Mouse (Mus musculus): ENCODE results near the gene Ostc. TPM values are rescaled to one million over a fixed set of nuclear protein-coding genes. Genes with fewer than 3 reads are reported as not detected.

Ostc gene
- 10 to 100 TPM; 42.7 to 52.9 (median 47.6) TPM for total RNA-seq (2022)

DNA sequence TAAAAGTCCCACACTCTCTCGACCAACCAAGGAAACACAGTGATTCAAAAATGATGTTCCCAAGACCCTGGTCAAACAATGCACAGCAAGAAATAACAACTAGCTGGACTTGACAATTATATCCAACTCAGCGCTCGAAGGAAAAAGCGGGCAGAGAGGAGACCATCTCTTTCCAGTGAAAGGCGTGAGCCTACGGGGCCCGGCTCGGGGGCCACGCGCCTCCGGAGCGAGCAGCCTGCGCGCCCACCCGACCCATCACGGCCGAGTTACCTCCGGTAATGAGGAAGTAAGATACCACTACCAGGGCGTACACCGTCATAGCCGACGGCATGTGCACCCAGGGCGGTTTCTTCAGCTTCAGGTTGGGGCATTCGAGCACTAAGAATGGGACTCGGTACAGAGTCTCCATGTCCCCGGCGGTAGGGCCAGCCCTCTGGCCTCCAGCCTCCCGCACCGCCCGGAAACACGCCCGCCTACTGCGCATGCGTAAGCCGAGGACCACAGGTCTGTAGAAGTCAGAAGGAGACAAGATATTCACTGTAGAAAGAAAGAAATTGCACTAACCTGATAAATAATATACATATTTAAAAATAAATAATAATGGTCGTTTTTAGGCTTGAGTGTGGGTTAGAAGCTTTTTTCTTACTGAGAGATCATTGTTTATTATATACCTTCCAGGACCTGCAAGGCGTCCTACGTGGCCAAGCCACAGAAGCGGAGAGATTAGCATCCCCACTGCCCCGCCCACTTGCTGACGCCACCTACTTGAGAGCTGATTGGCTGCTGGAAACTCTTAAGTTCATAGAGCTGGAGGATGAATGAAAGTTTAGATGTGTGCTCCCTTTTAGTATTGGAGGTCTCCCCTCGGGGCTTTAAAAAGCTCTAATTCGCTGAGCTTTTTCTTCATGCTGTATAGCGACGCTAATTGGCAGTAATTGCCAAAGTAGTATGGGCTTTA is at the start of gene Ostc:
Gene Ostc, minus strand, starts transcription at position 478 of the 958 bp plus-strand sequence.
- DNase-seq (ENCODE audit: low spot score): peak; percentile 97

DNA sequence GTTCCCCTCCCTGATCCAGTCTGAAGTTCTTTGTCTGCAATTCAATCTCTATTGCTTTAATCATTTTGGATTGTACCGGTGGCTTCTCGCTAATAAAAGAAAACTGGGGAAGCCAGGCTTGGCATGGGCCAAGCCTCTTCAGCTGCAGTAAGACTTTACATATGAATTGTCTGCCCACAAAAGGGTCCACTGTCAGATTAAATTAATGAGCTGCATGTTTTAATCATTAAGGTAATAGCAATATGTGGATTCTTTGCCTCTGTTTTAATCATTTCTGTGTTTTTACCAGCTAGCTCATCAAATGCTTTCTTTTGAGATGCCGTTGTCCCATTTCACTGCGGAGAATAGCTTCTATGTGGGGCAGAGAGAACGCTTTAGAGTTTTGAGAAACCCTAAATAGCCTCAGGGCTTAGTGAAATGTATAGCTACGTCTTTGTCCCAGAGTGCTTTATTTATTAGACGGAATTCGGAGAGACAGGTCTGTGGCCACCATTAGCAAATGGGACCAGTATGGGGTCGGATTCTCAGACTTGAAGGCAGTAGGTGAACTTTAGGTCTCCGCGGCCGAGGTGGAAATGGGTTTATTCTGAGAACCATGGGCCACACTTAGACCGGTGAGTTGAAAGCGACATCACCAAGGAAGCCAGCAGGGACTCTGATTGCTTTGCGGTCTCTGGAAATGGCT is 49.1 kb upstream of the Ostc start:
- DNase-seq (ENCODE audit: low spot score): no peak

DNA sequence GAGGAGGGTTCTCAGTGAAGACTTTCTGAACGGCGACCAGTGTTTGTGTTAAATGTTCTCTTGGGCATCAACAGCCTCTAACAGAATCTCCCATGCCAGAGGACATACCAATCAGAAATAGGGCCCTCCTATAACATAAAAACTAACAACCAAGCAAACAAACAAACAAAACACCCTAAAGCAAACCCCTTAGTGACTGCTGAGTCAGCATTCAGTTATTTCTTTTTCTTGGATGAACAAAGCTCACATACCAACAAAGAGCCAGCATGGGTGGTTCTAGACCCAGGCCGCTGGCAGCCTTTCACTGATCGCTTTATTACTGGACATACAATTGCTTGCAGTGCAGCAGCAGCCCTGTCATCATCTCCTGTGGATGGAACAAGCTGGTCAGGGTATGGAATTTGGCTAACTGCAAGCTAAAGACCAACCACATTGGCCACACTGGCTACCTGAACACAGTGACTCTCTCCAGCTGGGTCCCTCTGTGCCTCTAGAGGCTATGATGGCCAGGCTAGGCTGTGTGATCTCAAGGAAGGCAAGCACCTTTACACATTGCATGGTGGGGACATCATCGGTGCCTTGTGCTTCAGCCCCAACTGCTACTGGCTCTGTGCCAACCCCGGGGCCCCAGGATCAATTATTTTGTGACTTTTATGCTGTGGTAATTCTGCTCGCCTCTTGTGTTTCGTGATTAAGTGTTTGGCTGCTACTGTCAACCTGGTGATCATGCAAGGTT is 48.0 kb upstream of the Ostc start:
- no peak for DNase-seq (ENCODE audit: low spot score)

DNA sequence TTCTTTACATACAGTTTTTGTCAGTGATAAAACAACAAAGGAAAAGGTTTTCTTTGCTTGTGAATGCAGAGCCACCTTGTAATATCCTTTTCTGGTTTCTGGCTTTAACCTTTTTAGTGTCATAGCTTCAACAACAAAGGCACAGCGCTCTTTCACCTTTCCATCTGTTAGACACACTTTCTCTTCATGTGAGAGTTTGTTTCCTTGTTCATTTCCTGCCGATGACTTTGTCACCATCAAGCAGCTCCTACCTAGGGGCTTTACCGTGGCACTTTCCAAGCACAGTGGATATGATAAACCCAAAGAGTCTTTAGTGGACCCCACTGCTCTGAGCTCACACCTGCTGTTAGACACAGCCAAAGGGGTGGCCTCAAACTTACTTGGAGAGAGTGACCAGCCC is 40.0 kb upstream of the Ostc start:
- no peak for DNase-seq (ENCODE audit: low spot score)

DNA sequence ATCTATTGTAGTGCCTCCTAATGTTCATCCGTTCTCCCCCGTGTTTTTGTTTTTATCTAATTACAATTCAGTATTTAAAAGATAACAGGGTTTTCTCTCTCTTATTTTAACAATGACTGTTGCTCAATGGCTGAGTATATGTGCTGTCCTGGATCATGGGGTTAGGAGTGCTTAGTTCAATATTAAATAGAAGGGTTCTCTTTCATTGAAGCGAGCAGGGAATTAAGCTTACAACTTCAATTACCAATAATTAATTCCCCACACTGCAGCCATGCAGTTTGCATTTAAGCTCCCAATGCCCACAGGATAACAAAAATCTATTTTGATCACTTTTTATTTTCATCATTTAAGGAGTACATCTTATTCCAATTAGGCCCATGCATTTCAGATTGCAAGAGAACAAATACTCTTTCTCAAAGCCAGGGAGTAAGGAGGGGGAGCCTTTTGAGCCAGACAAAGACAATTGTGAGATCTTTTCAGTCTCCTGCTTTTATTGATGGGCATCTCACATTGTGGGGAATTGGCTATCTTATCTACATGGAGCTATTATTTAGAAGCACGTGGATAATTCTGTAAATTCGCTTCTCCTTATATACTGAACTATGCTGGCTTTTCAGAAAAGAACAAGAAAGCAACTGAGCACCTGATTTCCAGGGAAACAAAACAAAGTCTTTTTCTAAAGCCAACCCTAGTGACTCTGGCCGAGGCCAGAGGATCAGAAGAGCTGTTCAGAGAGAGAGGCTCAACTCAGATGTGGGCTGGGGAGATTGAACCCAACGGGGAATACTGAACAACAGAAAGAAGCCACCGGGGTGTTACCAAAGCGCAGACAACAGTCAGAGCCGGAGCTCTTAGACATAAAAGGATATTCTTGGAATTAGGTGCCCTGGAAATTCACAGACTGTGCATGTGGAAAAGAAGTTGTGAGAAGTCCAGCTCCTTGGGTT is 37.7 kb upstream of the Ostc start:
- DNase-seq (ENCODE audit: low spot score): no peak

DNA sequence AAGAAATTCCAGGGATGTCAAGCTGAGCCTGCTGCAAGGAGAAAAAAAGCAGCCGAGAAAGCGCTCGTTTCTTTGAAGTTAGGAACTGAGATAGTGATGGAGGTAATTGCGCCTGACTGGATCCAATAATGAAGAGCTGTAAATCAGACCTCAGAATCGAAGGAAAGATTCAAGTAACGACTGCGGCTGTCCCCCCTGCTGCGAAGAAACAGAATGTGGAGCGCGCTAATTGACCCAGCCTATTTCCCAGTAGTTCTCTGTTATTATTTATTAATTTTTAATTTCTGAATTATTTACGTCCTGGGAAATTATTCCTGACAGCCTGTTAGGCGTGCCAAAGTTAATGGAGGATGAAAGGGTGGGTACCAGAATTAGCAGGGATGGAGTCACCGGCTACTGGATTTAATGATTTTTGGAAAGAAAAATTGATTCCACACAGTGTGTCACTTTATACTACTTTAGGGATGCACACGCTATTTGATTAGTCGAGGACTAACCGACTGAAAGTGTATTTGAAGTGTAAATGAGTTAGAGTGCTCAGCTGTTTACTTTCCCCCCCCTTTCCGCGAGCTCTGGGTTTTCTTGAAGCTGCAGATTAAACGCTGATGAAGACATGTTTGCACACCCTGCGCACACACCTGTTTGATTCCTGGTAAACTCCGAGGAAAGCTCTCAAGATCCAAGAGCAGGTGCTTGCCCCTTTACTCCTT is 28.6 kb upstream of the Ostc start:
- no peak for DNase-seq (ENCODE audit: low spot score)

DNA sequence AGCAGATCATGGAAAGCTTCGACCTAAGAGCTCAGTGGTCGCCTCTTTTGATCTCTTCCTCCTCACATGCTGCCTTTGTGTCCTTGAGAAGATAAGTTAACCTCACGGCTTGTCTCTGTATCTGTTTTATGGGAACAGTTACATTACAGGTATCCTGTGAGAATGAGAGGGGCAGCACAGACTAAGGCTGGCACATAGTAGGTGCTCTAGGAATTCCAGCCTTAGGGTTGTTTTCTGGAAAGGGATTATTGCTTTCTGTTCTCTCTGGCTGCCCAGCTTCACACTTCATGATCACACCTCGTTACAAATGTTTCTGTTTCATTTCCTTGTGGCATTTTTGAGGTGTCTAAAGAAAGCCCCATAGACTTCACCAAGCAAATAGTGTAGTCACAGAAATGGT is 27.5 kb upstream of the Ostc start:
- no peak for DNase-seq (ENCODE audit: low spot score)

DNA sequence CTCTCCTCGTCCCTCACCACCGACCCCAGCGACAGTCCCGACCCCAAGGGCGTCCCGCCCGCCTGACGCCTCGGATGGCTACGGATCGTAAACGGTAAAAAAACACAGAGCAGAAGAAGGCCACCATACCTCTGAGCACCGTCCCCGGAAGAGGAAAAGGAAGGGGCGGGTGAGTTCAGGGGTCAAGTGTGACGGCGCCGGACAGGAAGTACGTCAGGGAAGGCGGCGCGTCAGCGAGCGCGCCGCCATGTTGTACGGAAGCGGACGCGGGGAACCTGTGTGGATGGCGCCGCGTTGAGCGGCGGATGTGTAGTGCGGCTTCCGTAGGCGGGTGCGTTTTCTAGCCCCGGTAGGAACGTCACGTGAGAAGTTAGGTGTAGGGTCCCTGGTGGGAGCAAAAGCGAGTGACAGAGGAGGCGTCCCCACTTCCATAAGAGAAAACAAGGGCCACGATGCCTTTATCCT is 21.0 kb upstream of the Ostc start, which contains the start of gene Rpl34:
Gene Rpl34, minus strand, starts transcription at position 210 of the 465 bp plus-strand sequence.
- peak; percentile 92 for DNase-seq (ENCODE audit: low spot score)

DNA sequence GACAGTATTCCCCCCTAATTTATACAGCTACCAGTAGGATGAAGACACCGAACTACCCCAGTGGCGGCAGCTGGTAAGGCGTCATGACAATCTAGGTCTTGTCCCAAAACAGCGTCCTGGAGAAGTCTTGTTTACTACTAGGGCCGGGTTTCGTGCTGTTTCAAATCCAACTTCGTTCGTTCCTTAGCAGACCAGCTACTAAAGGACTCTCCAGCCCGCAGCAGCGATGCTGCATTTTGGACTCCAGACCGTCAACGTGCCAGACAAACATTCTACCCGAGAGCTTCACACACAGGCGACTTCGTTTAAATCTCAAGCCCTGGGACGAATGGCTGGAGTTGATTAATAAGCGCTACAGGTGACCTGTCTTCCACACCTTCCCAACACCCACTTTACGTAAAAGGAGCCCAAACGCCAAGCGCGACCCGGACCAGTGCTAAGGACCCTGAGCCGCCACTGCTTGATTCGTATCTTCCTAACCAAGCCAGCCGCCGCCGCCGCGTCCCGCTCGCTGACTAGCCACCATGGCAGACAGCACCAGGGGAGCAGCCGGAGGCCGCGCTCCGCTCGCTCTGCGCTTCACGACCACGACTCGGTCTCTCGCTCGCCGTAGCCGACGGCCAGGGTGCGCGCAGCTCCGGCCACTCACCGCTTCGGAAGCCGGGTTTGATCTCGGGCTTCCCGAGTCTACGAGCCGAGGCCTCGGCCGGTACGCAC is 20.4 kb upstream of the Ostc start:
- no peak for DNase-seq (ENCODE audit: low spot score)

DNA sequence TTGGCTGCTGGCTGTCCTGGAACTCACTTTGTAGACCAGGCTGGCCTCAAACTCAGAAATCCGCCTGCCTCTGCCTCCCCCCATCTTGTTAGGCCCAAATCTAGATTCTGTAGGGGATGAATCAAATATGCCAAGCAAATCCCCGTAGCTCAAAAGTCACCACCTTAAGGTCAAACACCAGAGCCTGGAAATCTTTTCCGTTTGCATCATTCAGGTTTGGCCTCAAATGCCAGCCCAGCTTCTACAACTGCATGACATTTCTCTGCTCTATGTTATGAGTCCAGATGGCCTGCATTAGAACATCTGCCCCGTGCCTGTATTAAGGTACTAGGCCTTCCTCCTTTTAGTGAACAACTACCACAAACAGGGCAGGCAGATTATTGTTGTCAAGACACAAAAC is 18.4 kb upstream of the Ostc start:
- no peak for DNase-seq (ENCODE audit: low spot score)

DNA sequence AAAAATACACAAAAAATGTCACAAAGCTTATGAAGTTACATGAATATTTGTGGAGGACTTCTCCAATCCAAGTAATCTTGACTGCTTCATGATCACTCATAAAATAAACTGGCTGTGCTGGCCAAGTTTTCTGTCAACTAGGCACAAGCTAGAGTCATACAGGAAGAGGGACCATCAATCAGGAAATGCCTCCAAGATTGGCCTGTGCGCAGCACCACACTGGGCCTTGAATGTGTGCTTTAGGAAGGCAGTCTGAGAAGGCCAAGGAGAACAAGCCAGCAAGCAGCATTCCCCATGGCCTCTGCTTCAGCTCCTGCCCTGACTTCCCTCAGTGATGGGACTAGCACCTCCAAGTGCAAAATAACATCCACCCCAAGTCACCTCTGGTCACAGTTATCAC is 17.8 kb upstream of the Ostc start:
- DNase-seq (ENCODE audit: low spot score): no peak

DNA sequence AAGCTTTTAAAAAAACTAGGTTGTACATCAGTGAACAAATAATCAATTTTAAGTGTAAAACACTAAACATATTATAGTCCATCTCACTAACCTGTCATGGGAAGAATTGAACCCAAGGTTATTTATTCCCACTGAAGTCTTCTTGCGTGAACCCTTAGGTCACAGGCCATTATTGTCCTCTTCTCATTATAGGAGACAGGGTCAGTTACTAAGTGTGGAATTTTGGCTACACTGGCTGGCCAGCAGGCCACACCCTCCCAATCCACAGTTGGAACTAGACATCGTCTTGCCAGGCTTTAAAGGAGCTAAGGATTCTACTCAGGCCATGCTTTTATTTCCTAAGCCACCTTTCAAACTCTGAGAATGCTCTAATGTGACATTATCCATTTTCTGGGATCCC is 16.5 kb upstream of the Ostc start:
- no peak for DNase-seq (ENCODE audit: low spot score)

DNA sequence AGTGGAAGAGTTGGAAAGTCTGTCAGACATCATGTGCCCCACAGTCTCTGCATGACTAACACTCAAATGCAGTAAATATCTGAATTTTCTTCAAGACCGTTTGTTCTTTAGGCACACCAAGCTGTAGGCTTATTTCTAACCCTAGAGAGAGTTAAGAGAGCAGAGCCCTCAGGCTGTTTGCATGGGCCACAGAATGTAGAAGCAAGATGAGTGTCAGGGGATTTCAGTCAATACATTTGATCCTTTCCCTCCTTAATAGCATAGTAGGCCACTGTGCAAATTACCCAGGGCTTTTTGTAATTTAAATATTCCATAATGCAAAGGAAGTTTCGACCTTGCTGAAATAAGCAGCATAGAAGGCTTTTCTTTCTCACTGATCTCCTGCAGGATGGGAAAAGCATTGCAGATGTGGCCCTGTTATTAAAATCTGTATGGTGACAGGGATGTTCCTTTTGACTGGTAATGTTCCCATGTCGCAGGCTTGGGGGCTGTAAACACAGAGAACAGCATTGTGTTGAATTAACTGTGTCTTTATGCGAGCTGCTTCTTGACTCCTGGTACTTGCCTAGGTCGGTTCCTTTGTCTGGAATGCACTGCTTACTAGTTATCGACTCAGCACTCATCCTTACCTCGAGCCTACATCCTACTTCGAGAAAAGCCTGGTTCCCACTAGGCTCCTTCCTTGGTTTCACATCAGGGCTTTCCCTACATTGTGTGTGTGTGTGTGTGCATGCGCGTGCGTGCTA is 13.7 kb upstream of the Ostc start:
- no peak for DNase-seq (ENCODE audit: low spot score)

DNA sequence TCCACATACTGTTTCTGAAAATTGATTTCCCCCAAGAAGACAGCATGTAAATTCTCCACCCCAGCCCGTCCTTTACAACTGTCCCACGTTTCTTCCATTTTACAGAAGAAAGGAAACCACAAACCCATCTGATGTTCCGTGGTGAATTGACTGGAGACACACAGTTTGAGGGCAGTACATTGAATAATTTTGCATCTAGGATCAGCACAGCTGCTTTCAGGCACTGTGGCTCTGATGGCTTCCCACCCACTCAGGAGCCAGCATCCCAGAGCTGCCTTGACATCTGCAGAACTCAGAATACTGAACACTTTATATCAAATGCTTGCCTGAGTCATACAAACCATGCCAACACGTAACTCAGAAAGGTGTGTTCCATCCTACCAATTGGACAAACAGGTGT is 11.0 kb upstream of the Ostc start:
- no peak for DNase-seq (ENCODE audit: low spot score)

DNA sequence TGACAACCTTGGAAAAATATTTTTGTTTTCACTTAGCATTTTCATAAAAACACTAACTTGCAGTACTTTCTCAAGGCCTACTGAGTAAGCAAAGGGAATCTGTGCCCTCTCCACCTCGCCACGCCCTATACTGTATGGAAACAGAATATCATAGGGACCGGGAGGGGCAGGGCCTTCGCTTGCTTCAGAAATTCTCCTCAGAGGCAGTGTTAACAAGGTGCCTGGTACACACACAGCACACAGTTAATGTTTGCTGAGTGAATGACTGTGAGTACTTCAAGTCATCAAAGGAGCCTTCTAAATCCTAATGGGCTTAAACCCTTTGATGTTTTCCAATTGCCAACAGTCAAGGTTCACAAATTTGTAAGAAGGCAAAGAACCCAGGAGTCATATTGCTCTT is 9.6 kb upstream of the Ostc start:
- DNase-seq (ENCODE audit: low spot score): no peak

DNA sequence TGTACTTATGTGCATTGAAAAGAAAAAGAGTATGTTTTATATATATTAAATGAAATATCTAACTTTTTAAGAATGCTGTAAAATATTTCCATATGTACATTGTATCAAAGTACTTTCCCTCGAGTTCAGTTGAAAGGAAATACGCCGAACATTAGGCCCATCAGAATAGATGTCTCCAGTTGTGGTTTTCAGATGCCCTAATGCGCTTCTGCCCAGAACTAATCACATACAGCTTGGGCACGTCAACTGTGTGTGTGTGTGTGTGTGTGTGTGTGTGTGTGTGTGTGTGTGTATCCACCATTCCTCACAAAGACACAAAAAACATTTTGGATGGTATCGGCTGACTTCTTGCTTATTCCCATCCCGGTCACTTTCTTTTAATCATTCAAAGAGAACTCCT is 7.3 kb upstream of the Ostc start:
- no peak for DNase-seq (ENCODE audit: low spot score)

DNA sequence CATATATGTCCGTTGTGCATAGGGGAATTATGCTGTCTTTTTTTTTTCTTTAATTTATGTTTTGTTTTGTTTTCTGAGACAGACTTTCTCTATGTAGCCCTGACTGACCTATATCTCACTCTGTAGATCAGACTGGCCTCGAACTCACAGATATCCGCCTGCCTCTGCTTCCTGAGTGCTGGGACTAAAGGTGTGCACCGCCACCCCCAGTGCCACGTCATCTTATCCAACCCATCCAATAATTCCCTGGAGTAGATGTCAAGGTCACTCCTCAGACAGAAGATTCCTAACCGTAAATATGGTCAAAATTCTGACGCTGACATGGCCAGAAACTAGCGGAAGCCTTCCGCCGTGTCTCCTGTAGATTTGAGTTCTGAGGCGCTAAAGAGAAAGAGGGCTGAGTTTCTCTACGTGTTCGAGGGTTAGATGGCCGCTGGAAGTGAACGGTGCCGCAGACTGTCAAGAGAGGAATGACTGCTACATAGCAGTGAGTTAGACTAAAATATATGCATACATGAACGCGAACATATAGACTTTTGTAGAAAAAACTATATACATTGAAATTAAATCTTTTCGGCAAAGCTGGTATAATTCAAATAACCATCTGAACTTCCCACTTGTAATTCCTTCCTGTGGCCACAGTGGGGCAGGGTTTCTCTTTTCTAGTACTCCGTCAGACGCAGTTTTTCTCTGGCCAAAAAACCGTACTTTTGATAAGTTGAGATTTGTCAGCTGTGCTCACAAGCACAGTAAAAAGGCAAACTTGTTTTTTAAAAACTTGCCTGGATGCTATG is 5.7 kb upstream of the Ostc start:
- DNase-seq (ENCODE audit: low spot score): peak; percentile 77

DNA sequence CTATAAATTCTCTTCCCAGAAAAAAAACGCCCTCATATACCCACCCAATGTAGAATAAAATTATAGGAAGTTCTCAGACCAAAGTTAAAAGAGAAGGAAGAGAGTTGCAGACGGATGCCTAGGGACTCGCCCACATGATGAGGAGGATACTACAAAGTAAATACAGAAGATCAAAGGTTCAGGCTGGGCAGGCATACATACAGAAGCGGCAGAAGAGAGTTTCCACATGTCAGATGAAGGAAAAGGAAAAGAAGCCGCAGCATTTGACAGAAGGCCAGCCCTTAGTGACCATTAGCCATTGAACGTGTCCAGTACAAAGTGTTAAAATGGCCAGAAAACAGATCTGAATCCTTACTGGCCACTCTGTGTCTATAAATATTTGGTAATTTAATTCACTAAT is 3.6 kb upstream of the Ostc start:
- DNase-seq (ENCODE audit: low spot score): no peak
